Mouse (Mus musculus) heart, embryonic 15.5 days (tissue): ENCODE measurements around the gene Spaca3. TPM values are rescaled to one million over a fixed set of nuclear protein-coding genes. Genes with fewer than 3 reads are reported as not detected.

Experiments
- ATAC-seq: fragments of 200-750 bp; cut with Nextera tagmentation; replicated peaks from 2 replicates; pipeline ENCODE4 v1.8.0; 2017; ENCODE audit warnings: low read depth, moderate TSS enrichment; ENCODE audit not compliant: insufficient number of reproducible peaks, insufficient read depth, low FRiP score
- H3K27ac ChIP-seq: fragments of 300-500 bp; sonication (generic); 2 replicates; pipeline ENCODE4 v1.5.1; 2015; ENCODE audit warnings: mild to moderate bottlenecking, inconsistent platforms
- H3K27me3 ChIP-seq: fragments of 300-500 bp; sonication (generic); 2 replicates; pipeline ENCODE4 v1.6.1; 2015; ENCODE audit warnings: inconsistent platforms
- H3K36me3 ChIP-seq: fragments of 300-500 bp; sonication (generic); 2 replicates; pipeline ENCODE4 v1.6.1; 2015; ENCODE audit warnings: mild to moderate bottlenecking, inconsistent platforms
- H3K4me1 ChIP-seq: fragments of 300-500 bp; sonication (generic); replicated peaks from 2 replicates; pipeline ENCODE4 v1.6.1; 2015; ENCODE audit warnings: inconsistent platforms
- H3K4me2 ChIP-seq: fragments of 300-500 bp; sonication (generic); 2 replicates; pipeline ENCODE4 v1.6.1; 2015; ENCODE audit warnings: inconsistent platforms, mild to moderate bottlenecking, moderate library complexity
- H3K4me3 ChIP-seq: fragments of 300-500 bp; sonication (generic); 2 replicates; pipeline ENCODE4 v1.5.1; 2015; ENCODE audit warnings: mild to moderate bottlenecking, inconsistent platforms
- H3K9ac ChIP-seq: fragments of 300-500 bp; sonication (generic); 2 replicates; pipeline ENCODE4 v1.6.1; 2015; ENCODE audit warnings: mild to moderate bottlenecking, inconsistent platforms
- H3K9me3 ChIP-seq: fragments of 300-500 bp; sonication (generic); replicated peaks from 2 replicates; pipeline ENCODE4 v1.6.1; 2016; ENCODE audit warnings: inconsistent platforms
- WGBS: fragments of 180-500 bp; shearing (Covaris S2); methylation state at CpG from one replicate; pipeline ENCODE4 v1.1.7; 2015; ENCODE audit warnings: mixed read lengths; 5-methylcytosine and 5-hydroxymethylcytosine counted together
- polyA plus RNA-seq: library from polyadenylated mRNA; unstranded; fragments of >200 nt; fragmentation: Nextera tagmentation; extraction: Ambion mirVana; gene quantifications from 2 replicates; pipeline ENCODE4 v1.2.1, GENCODE M21; 2015

Spaca3 gene
- polyA plus RNA-seq, 1 experiment from 2014 or later = not detected

GRCm38 (mm10) chr11:80868039-80868438 lies 9.9 kb downstream of the Spaca3 start:
- no peak for ATAC-seq
- Histone ChIP-seq H3K4me3 (no peak overlapping the region), H3K4me1 (peaks cover 4% of the 10 kb centered on the region; the same call in 1 of the 2 replicates), H3K4me2 (no peak overlapping the region), H3K36me3 (no peaks in the 10 kb centered on the region), H3K9ac (no peak overlapping the region), H3K27ac (no peak overlapping the region), H3K9me3 (no peaks in the 10 kb centered on the region), H3K27me3 (no peaks in the 10 kb centered on the region)
- 83% methylated on average over 1 of the region's 1 CpGs for WGBS

GRCm38 (mm10) chr11:80872509-80873474 lies 14.6 kb downstream of the Spaca3 start:
- ATAC-seq = no peak
- H3K27ac ChIP-seq = no peak overlapping the region
- H3K4me3 ChIP-seq = no peak overlapping the region
- H3K27me3 ChIP-seq = no peaks in the 10 kb centered on the region
- H3K4me2 ChIP-seq = no peak overlapping the region
- no peaks in the 10 kb centered on the region for H3K36me3 ChIP-seq
- no peak overlapping the region for H3K9ac ChIP-seq
- WGBS = 48% methylated on average over 17 of the region's 17 CpGs
- no peaks in the 10 kb centered on the region for H3K9me3 ChIP-seq
- H3K4me1 ChIP-seq = peaks cover 10% of the 10 kb centered on the region; the same call in 1 of the 2 replicates

- Histone ChIP-seq H3K36me3 (no peaks in the 10 kb centered on the region), H3K27ac (no peak overlapping the region), H3K27me3 (no peaks in the 10 kb centered on the region), H3K4me2 (0 out of 2 replicates have a peak overlapping the region, but pooled peaks have one; percentile 13), H3K4me3 (no peak overlapping the region), H3K4me1 (peaks cover 10% of the 10 kb centered on the region; the same call in 1 of the 2 replicates), H3K9ac (no peak overlapping the region), H3K9me3 (no peaks in the 10 kb centered on the region)
- 40% methylated on average over 11 of the region's 11 CpGs for WGBS
- ATAC-seq = peak; percentile 39; the same call in 1 of the 2 replicates
These were observed 19.0 kb downstream of the Spaca3 start for GRCm38 (mm10) chr11:80877131-80877651.

GRCm38 (mm10) chr11:80878026-80878425 lies 19.9 kb downstream of the Spaca3 start:
- H3K4me3 ChIP-seq = no peak overlapping the region
- H3K27ac ChIP-seq = no peak overlapping the region
- no peak for ATAC-seq
- H3K4me1 ChIP-seq = peaks cover 6% of the 10 kb centered on the region; the same call in 1 of the 2 replicates
- H3K27me3 ChIP-seq = no peaks in the 10 kb centered on the region
- 54% methylated on average over 2 of the region's 2 CpGs for WGBS
- no peak overlapping the region for H3K4me2 ChIP-seq
- H3K9me3 ChIP-seq = no peaks in the 10 kb centered on the region
- H3K36me3 ChIP-seq = no peaks in the 10 kb centered on the region
- H3K9ac ChIP-seq = no peak overlapping the region

GRCm38 (mm10) chr11:80882229-80882810 lies 24.2 kb downstream of the Spaca3 start:
- H3K4me3 ChIP-seq = no peak overlapping the region
- no peaks in the 10 kb centered on the region for H3K9me3 ChIP-seq
- 75% methylated on average over 7 of the region's 7 CpGs for WGBS
- no peak for ATAC-seq
- no peak overlapping the region for H3K4me2 ChIP-seq
- 0 out of 2 replicates have a peak, but pooled peaks cover 3% of the 10 kb centered on the region for H3K27me3 ChIP-seq
- H3K27ac ChIP-seq = no peak overlapping the region
- H3K9ac ChIP-seq = no peak overlapping the region
- no peaks in the 10 kb centered on the region for H3K36me3 ChIP-seq
- H3K4me1 ChIP-seq = peaks cover 2% of the 10 kb centered on the region; the same call in 1 of the 2 replicates

- H3K9ac ChIP-seq = no peak overlapping the region
- no peak overlapping the region for H3K27ac ChIP-seq
- no peak for ATAC-seq
- no peak overlapping the region for H3K4me3 ChIP-seq
- H3K9me3 ChIP-seq = no peaks in the 10 kb centered on the region
- no peak overlapping the region for H3K4me2 ChIP-seq
- H3K36me3 ChIP-seq = no peaks in the 10 kb centered on the region
- WGBS = 72% methylated on average over 6 of the region's 6 CpGs
- H3K27me3 ChIP-seq = peaks cover 7% of the 10 kb centered on the region; the same call in 1 of the 2 replicates
- H3K4me1 ChIP-seq = no peaks in the 10 kb centered on the region
These were observed 26.5 kb downstream of the Spaca3 start for GRCm38 (mm10) chr11:80884521-80885231.

GRCm38 (mm10) chr11:80886365-80886764 lies 28.2 kb downstream of the Spaca3 start:
- Histone ChIP-seq H3K4me2 (no peak overlapping the region), H3K27ac (no peak overlapping the region), H3K36me3 (no peaks in the 10 kb centered on the region), H3K27me3 (peaks cover 22% of the 10 kb centered on the region; the same call in 1 of the 2 replicates), H3K4me3 (no peak overlapping the region), H3K4me1 (no peaks in the 10 kb centered on the region), H3K9ac (no peak overlapping the region), H3K9me3 (no peaks in the 10 kb centered on the region)
- 68% methylated on average over 7 of the region's 7 CpGs for WGBS
- no peak for ATAC-seq

GRCm38 (mm10) chr11:80887021-80887420 lies 28.9 kb downstream of the Spaca3 start:
- Histone ChIP-seq H3K27ac (no peak overlapping the region), H3K4me2 (no peak overlapping the region), H3K36me3 (no peaks in the 10 kb centered on the region), H3K4me3 (no peak overlapping the region), H3K9me3 (no peaks in the 10 kb centered on the region), H3K27me3 (peaks cover 25% of the 10 kb centered on the region; the same call in 1 of the 2 replicates), H3K4me1 (no peaks in the 10 kb centered on the region), H3K9ac (no peak overlapping the region)
- 55% methylated on average over 3 of the region's 3 CpGs for WGBS
- no peak for ATAC-seq

GRCm38 (mm10) chr11:80889336-80890063 lies 31.3 kb downstream of the Spaca3 start:
- no peak overlapping the region for H3K4me3 ChIP-seq
- peaks cover 22% of the 10 kb centered on the region; the same call in 1 of the 2 replicates for H3K27me3 ChIP-seq
- no peak overlapping the region for H3K27ac ChIP-seq
- no peaks in the 10 kb centered on the region for H3K36me3 ChIP-seq
- no peak for ATAC-seq
- 16% methylated on average over 7 of the region's 7 CpGs for WGBS
- H3K9ac ChIP-seq = no peak overlapping the region
- H3K4me1 ChIP-seq = no peaks in the 10 kb centered on the region
- no peaks in the 10 kb centered on the region for H3K9me3 ChIP-seq
- H3K4me2 ChIP-seq = no peak overlapping the region

- Histone ChIP-seq H3K27me3 (peaks cover 8% of the 10 kb centered on the region; the same call in 1 of the 2 replicates), H3K9me3 (no peaks in the 10 kb centered on the region), H3K4me3 (no peak overlapping the region), H3K27ac (no peak overlapping the region), H3K4me2 (no peak overlapping the region), H3K9ac (no peak overlapping the region), H3K4me1 (no peaks in the 10 kb centered on the region), H3K36me3 (no peaks in the 10 kb centered on the region)
- 85% methylated on average over 3 of the region's 3 CpGs for WGBS
- ATAC-seq = no peak
These were observed 37.7 kb downstream of the Spaca3 start for GRCm38 (mm10) chr11:80895853-80896252.
